Mouse (Mus musculus) olfactory bulb, adult 2 months (tissue): ENCODE data around the gene Agpat3.

ENCODE experiments used
- CTCF ChIP-seq: fragments of 200-500 bp; IDR thresholded peaks from 2 replicates; pipeline ENCODE4 v1.5.1; 2012; ENCODE audit warnings: low read depth, mild to moderate bottlenecking, low read length, moderate library complexity; ENCODE audit not compliant: insufficient read depth
- POLR2A ChIP-seq: fragments of 200-500 bp; IDR thresholded peaks from 2 replicates; pipeline ENCODE4 v1.6.1; 2012; ENCODE audit warnings: mild to moderate bottlenecking, low read depth, low read length, moderate library complexity; ENCODE audit not compliant: insufficient read depth

GRCm38 (mm10) chr10:78316228-78317087 lies 35.8 kb downstream of the Agpat3 start:
- TF ChIP-seq POLR2A (no peak), CTCF (no peak)
